Comparison of ENCODE assay signal across 14 mouse cellular contexts in the genomic region with DNA sequence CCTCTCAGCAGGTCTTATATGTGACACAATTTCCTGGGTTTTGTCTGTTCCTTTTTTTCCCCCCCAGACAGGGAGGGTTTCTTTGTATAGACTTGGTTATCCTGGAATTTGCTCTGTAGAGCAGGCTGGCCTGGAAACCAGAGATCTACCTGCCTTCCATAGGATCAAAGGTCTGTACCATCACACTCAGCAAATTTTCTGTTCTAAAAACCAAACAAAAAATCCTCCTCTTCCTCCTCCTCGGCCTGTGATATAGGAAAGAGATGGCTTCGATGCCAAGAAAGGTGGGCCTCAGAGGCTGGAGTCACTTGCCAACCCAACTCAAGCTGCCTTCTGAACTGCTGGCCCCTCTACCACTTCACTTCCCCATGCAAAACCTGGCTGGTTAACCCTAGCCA.
"Had no signal": no experiment of that assay in that cellular context is flagged by ENCODE, and none has a peak within 500 bp of the region (broad histone marks: within the 10 kb centered on the region; RNA-seq: fewer than 3 reads in every experiment).

No protein-coding gene starts in this region.

- H3K4me2 ChIP-seq: limb, embryonic 15.5 days; liver, embryonic 12.5 days; lung, embryonic 14.5 days; midbrain, embryonic 12.5 days; stomach, embryonic 15.5 days had no signal

- DNase-seq: kidney, adult 9 months; kidney, postnatal 36 days; lung, embryonic 14.5 days; lung, postnatal 10 days; lung, postnatal 4 days; right cerebral cortex, postnatal 14 days; thymus, adult 2 months; thymus, postnatal 36 days had no signal

- H3K27me3 ChIP-seq: limb, embryonic 15.5 days; liver, embryonic 12.5 days; megakaryocyte, embryonic 14.5 days; midbrain, embryonic 12.5 days; stomach, embryonic 15.5 days had no signal

- H3K4me1 ChIP-seq: stomach, embryonic 15.5 days had no signal

- H3K9ac ChIP-seq: limb, embryonic 15.5 days; liver, embryonic 12.5 days; lung, embryonic 14.5 days; midbrain, embryonic 12.5 days; stomach, embryonic 15.5 days had no signal

- H3K36me3 ChIP-seq: limb, embryonic 15.5 days; midbrain, embryonic 12.5 days; stomach, embryonic 15.5 days had no signal

- H3K4me3 ChIP-seq: limb, embryonic 15.5 days; liver, embryonic 12.5 days; midbrain, embryonic 12.5 days; stomach, embryonic 15.5 days had no signal

- ATAC-seq: liver, embryonic 12.5 days had no signal

- H3K27ac ChIP-seq: kidney, postnatal 0 days; limb, embryonic 15.5 days; liver, embryonic 12.5 days; midbrain, embryonic 12.5 days; stomach, embryonic 15.5 days had no signal

- H3K9me3 ChIP-seq: limb, embryonic 15.5 days; liver, embryonic 12.5 days; megakaryocyte, embryonic 14.5 days; midbrain, embryonic 12.5 days; stomach, embryonic 15.5 days had no signal
